Mouse (Mus musculus): ENCODE results near the gene Tmem101. TPM values are rescaled to one million over a fixed set of nuclear protein-coding genes. Genes with fewer than 3 reads are reported as not detected.
"Not testable (repeated sequence)": the region's sequence is repeated elsewhere in the genome, so short reads cannot be mapped to it uniquely, and the experiment has no call there.

Tmem101 gene
- polyA plus RNA-seq, 1 experiment from 2014 or later, result 47.7 TPM

DNA sequence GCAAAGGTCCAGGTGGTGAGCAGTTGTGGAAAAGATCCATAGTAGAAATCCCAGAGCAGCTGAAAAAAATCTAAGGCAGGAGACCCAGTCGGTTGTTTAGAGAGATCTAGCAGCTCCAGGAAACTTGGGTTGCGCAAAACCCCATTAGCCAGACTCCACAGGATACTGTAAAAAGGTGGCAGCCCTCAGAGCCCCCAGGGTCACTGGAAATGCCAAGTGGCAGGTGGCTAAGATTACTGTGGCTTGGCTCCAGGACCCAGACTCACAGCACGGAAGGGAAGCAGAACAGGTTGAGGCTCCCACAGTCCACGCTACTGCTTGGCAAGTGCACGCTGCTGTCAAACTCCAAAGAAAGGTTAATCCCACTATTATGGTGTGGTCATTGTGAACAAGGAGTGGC is 3.6 kb upstream of the Tmem101 start:
- Histone ChIP-seq H3K4me2 (ENCODE audit: low read length) (no peak overlapping the region), H3K27ac (ENCODE audit: low read depth, low read length) (no peak overlapping the region), H3K4me1 (ENCODE audit: control insufficient read depth, insufficient read depth, low read depth, low read length) (peaks cover 9% of the 10 kb centered on the region), H3K27me3 (replicated peaks; ENCODE audit: control insufficient read depth, insufficient read depth, low read length) (no peaks in the 10 kb centered on the region), H3K9ac (ENCODE audit: low read depth, low read length) (no peak overlapping the region), H3K9me3 (ENCODE audit: control insufficient read depth, low read length) (no peaks in the 10 kb centered on the region), H3K4me3 (ENCODE audit: low read length) (no peak overlapping the region), H3K36me3 (ENCODE audit: control insufficient read depth, insufficient read depth, low read length) (peaks cover 19% of the 10 kb centered on the region)
- WGBS, result 69% methylated on average over 5 of the region's 5 CpGs
- ATAC-seq, result no peak

DNA sequence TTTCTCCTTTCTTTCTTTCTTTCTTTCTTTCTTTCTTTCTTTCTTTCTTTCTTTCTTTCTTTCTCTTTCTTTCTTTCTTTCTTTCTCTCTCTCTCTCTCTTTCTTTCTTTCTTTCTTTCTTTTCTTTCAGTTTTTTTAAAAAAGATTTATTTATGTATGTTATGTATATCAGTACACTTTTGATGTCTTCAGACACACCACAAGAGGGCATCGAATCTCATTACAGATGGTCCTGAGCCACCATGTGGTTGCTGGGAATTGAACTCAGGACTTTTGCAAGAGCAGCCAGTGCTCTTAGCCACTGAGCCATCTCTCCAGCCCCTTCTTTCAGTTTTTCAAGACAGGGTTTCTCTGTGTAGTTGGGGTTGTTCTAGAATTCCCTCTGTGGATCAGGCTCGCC is 1.8 kb upstream of the Tmem101 start:
- not testable (repeated sequence) for H3K4me2 ChIP-seq (ENCODE audit: low read length); H3K27ac ChIP-seq (ENCODE audit: low read depth, low read length); H3K9ac ChIP-seq (ENCODE audit: low read depth, low read length); H3K4me3 ChIP-seq (ENCODE audit: low read length); H3K9me3 ChIP-seq (ENCODE audit: control insufficient read depth, low read length); H3K27me3 ChIP-seq (replicated peaks; ENCODE audit: control insufficient read depth, insufficient read depth, low read length); ATAC-seq
- Histone ChIP-seq H3K4me1 (ENCODE audit: control insufficient read depth, insufficient read depth, low read depth, low read length) (peaks cover 11% of the 10 kb centered on the region), H3K36me3 (ENCODE audit: control insufficient read depth, insufficient read depth, low read length) (peaks cover 13% of the 10 kb centered on the region)
- WGBS, result 84% methylated on average over 2 of the region's 2 CpGs

DNA sequence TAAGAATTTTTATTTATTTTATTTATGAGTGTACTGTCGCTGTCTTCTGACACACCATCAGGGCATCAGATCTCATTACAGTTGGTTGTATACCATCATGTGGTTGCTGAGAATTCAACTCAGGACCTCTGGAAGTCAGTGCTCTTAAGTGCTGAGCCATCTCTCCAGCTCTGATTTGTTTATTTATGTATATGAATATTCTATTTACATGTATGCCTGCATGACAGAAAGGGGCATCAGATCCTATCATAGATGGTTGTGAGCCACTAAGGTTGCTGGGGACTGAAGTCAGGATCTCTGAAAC is 534 bp upstream of the Tmem101 start:
- Histone ChIP-seq H3K27me3 (replicated peaks; ENCODE audit: control insufficient read depth, insufficient read depth, low read length) (no peaks in the 10 kb centered on the region), H3K4me2 (ENCODE audit: low read length) (peak overlapping the region; percentile 95; the same call in 1 of the 2 replicates), H3K9ac (ENCODE audit: low read depth, low read length) (no peak overlapping the region), H3K9me3 (ENCODE audit: control insufficient read depth, low read length) (no peaks in the 10 kb centered on the region), H3K36me3 (ENCODE audit: control insufficient read depth, insufficient read depth, low read length) (peaks cover 8% of the 10 kb centered on the region; the same call in 1 of the 2 replicates), H3K4me1 (ENCODE audit: control insufficient read depth, insufficient read depth, low read depth, low read length) (peaks cover 11% of the 10 kb centered on the region), H3K27ac (ENCODE audit: low read depth, low read length) (no peak overlapping the region), H3K4me3 (ENCODE audit: low read length) (no peak overlapping the region; the same call in 1 of the 2 replicates)
- 6% methylated on average over 1 of the region's 1 CpGs for WGBS
- no peak for ATAC-seq

- no peak overlapping the region for H3K27ac ChIP-seq (ENCODE audit: low read depth, low read length)
- peaks cover 56% of the 10 kb centered on the region for H3K27me3 ChIP-seq (replicated peaks; ENCODE audit: control insufficient read depth, insufficient read depth, low read length)
- H3K9me3 ChIP-seq (ENCODE audit: control insufficient read depth, low read length), result no peaks in the 10 kb centered on the region
- WGBS, result 13% methylated on average over 34 of the region's 34 CpGs
- H3K4me2 ChIP-seq (ENCODE audit: low read length), result peak overlapping the region; percentile 5; the same call in 1 of the 2 replicates
- peaks cover 8% of the 10 kb centered on the region for H3K4me1 ChIP-seq (ENCODE audit: control insufficient read depth, insufficient read depth, low read depth, low read length)
- no peak overlapping the region for H3K4me3 ChIP-seq (ENCODE audit: low read length)
- no peak overlapping the region for H3K9ac ChIP-seq (ENCODE audit: low read depth, low read length)
- ATAC-seq, result no peak
- no peaks in the 10 kb centered on the region for H3K36me3 ChIP-seq (ENCODE audit: control insufficient read depth, insufficient read depth, low read length)
Observed at GRCm38 (mm10) chr11:102147213-102147989, 8.8 kb downstream of the Tmem101 start.

DNA sequence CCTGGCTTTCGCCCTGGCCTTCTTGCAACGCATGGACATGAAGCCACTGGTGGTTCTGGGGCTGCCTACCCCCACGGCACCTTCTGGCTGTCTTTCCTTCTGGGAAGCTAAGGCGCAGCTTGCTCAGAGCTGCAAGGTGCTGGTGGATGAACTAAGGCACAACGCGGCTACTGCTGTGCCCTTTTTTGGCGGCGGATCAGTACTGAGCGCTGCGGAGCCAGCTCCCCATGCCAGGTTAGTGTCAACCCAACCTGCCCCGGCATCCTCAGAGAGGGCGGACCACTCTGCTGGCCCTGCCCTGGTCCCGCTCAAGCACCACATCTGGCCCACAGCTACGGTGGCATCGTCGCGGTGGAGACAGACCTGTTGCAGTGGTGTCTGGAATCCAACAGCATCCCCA is 9.7 kb downstream of the Tmem101 start:
- Histone ChIP-seq H3K27ac (ENCODE audit: low read depth, low read length) (no peak overlapping the region), H3K4me2 (ENCODE audit: low read length) (no peak overlapping the region), H3K27me3 (replicated peaks; ENCODE audit: control insufficient read depth, insufficient read depth, low read length) (peaks cover 56% of the 10 kb centered on the region), H3K9me3 (ENCODE audit: control insufficient read depth, low read length) (no peaks in the 10 kb centered on the region), H3K9ac (ENCODE audit: low read depth, low read length) (no peak overlapping the region), H3K36me3 (ENCODE audit: control insufficient read depth, insufficient read depth, low read length) (no peaks in the 10 kb centered on the region), H3K4me3 (ENCODE audit: low read length) (no peak overlapping the region), H3K4me1 (ENCODE audit: control insufficient read depth, insufficient read depth, low read depth, low read length) (peaks cover 8% of the 10 kb centered on the region)
- ATAC-seq, result no peak
- WGBS, result 15% methylated on average over 17 of the region's 17 CpGs

- peaks cover 56% of the 10 kb centered on the region for H3K27me3 ChIP-seq (replicated peaks; ENCODE audit: control insufficient read depth, insufficient read depth, low read length)
- WGBS, result 7% methylated on average over 16 of the region's 16 CpGs
- no peak overlapping the region for H3K27ac ChIP-seq (ENCODE audit: low read depth, low read length)
- no peaks in the 10 kb centered on the region for H3K9me3 ChIP-seq (ENCODE audit: control insufficient read depth, low read length)
- peaks cover 8% of the 10 kb centered on the region for H3K4me1 ChIP-seq (ENCODE audit: control insufficient read depth, insufficient read depth, low read depth, low read length)
- no peak overlapping the region for H3K4me2 ChIP-seq (ENCODE audit: low read length)
- H3K4me3 ChIP-seq (ENCODE audit: low read length), result peak overlapping the region; percentile 15; the same call in 1 of the 2 replicates
- ATAC-seq, result no peak
- no peaks in the 10 kb centered on the region for H3K36me3 ChIP-seq (ENCODE audit: control insufficient read depth, insufficient read depth, low read length)
- H3K9ac ChIP-seq (ENCODE audit: low read depth, low read length), result no peak overlapping the region
Observed at GRCm38 (mm10) chr11:102146005-102146404, 10.2 kb downstream of the Tmem101 start.

GRCm38 (mm10) chr11:102145471-102146001 is 10.7 kb downstream of the Tmem101 start, which contains the start of gene Nags:
TSS of gene Nags (plus strand) at chr11:102145513.
- Histone ChIP-seq H3K27ac (ENCODE audit: low read depth, low read length) (no peak within 1 kb of the TSS), H3K9ac (ENCODE audit: low read depth, low read length) (no peak within 1 kb of the TSS), H3K9me3 (ENCODE audit: control insufficient read depth, low read length) (no peaks in the 10 kb centered on the region), H3K4me2 (ENCODE audit: low read length) (peak within 1 kb of the TSS; percentile 31), H3K4me3 (ENCODE audit: low read length) (peak within 1 kb of the TSS; percentile 15; the same call in 1 of the 2 replicates), H3K36me3 (ENCODE audit: control insufficient read depth, insufficient read depth, low read length) (no peaks in the 10 kb centered on the region), H3K27me3 (replicated peaks; ENCODE audit: control insufficient read depth, insufficient read depth, low read length) (peaks cover 56% of the 10 kb centered on the region), H3K4me1 (ENCODE audit: control insufficient read depth, insufficient read depth, low read depth, low read length) (peaks cover 8% of the 10 kb centered on the region)
- no peak for ATAC-seq
- 1% methylated on average over 50 of the region's 50 CpGs for WGBS

DNA sequence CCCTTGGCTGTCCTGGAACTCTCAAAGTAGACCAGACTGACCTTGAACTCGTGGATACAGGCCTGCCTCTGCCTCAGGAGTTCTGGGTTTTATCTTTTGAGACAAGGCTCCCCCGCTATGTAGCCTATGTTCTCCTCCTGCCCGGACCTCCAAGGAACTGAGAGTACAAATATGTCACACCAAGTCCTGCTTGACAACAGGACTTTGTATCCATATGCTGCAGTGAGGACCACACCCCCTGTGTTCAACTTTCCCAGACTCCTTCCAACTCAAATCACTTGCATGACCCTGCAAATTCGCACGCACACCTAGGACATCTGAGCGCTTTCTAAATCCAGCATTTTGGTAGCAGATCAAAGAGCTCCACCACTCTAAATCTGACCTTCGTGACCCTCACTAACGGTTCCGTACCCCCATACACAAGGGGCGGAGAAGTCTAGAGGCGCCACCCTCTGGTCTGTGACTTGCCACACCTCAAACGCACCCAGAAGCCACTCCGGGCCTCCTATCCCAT is 11.2 kb downstream of the Tmem101 start:
- H3K9me3 ChIP-seq (ENCODE audit: control insufficient read depth, low read length), result no peaks in the 10 kb centered on the region
- ATAC-seq, result no peak
- H3K9ac ChIP-seq (ENCODE audit: low read depth, low read length), result no peak overlapping the region
- H3K4me2 ChIP-seq (ENCODE audit: low read length), result peak overlapping the region; percentile 31
- H3K36me3 ChIP-seq (ENCODE audit: control insufficient read depth, insufficient read depth, low read length), result no peaks in the 10 kb centered on the region
- H3K27me3 ChIP-seq (replicated peaks; ENCODE audit: control insufficient read depth, insufficient read depth, low read length), result peaks cover 56% of the 10 kb centered on the region
- no peak overlapping the region for H3K4me3 ChIP-seq (ENCODE audit: low read length)
- no peak overlapping the region for H3K27ac ChIP-seq (ENCODE audit: low read depth, low read length)
- WGBS, result 25% methylated on average over 13 of the region's 13 CpGs
- peaks cover 8% of the 10 kb centered on the region for H3K4me1 ChIP-seq (ENCODE audit: control insufficient read depth, insufficient read depth, low read depth, low read length)

DNA sequence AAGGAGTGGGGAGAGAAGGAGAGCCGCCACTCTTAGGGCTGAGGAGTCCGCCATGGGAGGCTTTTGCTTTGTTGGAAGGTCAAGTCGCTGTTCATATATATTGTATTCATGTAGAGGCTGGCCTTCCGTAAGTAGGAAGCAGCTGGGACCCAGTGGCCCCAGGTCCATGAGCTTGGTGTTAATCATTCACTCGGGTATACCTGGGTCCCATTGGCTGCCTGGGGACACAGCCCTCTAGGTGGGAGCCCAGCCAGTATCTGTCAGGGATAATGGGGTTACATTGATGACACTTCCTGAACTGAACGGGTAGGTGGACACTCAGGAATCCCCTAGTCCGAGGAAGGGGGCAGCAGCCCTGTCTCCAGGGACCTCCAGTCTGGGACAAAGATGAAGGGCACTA is 13.8 kb downstream of the Tmem101 start:
- Histone ChIP-seq H3K9ac (ENCODE audit: low read depth, low read length) (no peak overlapping the region), H3K27ac (ENCODE audit: low read depth, low read length) (no peak overlapping the region), H3K4me2 (ENCODE audit: low read length) (no peak overlapping the region), H3K36me3 (ENCODE audit: control insufficient read depth, insufficient read depth, low read length) (no peaks in the 10 kb centered on the region), H3K4me3 (ENCODE audit: low read length) (no peak overlapping the region), H3K4me1 (ENCODE audit: control insufficient read depth, insufficient read depth, low read depth, low read length) (peaks cover 11% of the 10 kb centered on the region), H3K27me3 (replicated peaks; ENCODE audit: control insufficient read depth, insufficient read depth, low read length) (peaks cover 36% of the 10 kb centered on the region), H3K9me3 (ENCODE audit: control insufficient read depth, low read length) (no peaks in the 10 kb centered on the region)
- WGBS, result 59% methylated on average over 7 of the region's 7 CpGs
- no peak for ATAC-seq
